Mouse (Mus musculus): ENCODE data around the gene Odf3b.

GRCm38 (mm10) chr15:89365141-89365551 is 13.9 kb downstream of the Odf3b start:
- TF ChIP-seq GATA1 (IDR thresholded peaks at IDR 0.05; ENCODE audit: borderline replicate concordance, low read length), result no peak
- no peak for TF ChIP-seq FLI1 (IDR thresholded peaks at IDR 0.05; ENCODE audit: low read length)
